Mouse (Mus musculus) brain, embryonic 14.5 days (tissue): Measurements from ENCODE around the gene Ssr1.

ENCODE experiments used
- CTCF ChIP-seq: fragments of 200-500 bp; IDR thresholded peaks from 2 replicates; pipeline ENCODE4 v1.5.1; 2012; ENCODE audit warnings: inconsistent platforms, mild to moderate bottlenecking, moderate library complexity, borderline replicate concordance; ENCODE audit not compliant: insufficient read depth, insufficient read length; ENCODE audit errors: extremely low read depth
- POLR2A ChIP-seq: fragments of 200-500 bp; IDR thresholded peaks from 2 replicates; pipeline ENCODE4 v1.6.1; 2012; ENCODE audit warnings: mild to moderate bottlenecking, inconsistent platforms, borderline replicate concordance; ENCODE audit not compliant: poor library complexity, insufficient read depth, insufficient read length, severe bottlenecking; ENCODE audit errors: extremely low read depth

DNA sequence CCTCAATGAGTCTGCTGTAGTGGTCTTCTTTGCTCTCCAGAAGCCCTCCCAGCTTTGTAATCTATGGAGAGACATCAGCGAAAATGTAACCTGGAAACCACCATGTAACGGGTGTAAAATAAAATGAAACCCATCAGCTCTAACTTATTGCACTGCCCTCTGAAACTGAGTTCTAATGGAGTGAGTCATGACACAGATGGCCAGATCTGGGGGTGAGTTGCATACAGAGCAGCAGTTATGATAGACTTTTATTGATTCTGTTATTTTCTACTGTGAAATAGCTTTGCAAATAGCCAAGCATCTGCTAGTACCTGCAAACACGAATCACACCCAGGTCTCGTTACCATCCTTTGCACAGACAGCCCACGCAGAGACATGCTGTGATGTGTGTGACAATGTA lies 18.4 kb upstream of the Ssr1 start:
- TF ChIP-seq CTCF, result no peak
- TF ChIP-seq POLR2A, result no peak
